Mouse (Mus musculus) urinary bladder, adult 2 months (tissue): ENCODE measurements around the gene Mesd. TPM values are rescaled to one million over a fixed set of nuclear protein-coding genes. Genes with fewer than 3 reads are reported as not detected.
"Not testable (repeated sequence)": the region's sequence is repeated elsewhere in the genome, so short reads cannot be mapped to it uniquely, and the experiment has no call there.

ENCODE experiments used
- DNase-seq: peaks from one replicate; pipeline ENCODE4 v3.0.0; 2022; ENCODE audit warnings: low spot score
- polyA plus RNA-seq: library from polyadenylated mRNA; depleted of rRNA; stranded (reverse); fragments of >200 nt; gene quantifications from 2 replicates; pipeline ENCODE4 v1.2.3, GENCODE M21; 2012

The Mesd gene
- polyA plus RNA-seq, 1 experiment: 32.8 TPM

- DNase-seq: no peak
These were observed 5.4 kb upstream of the Mesd start for GRCm38 (mm10) chr7:83878676-83879448.

- DNase-seq: peak; percentile 26
These were observed 2.1 kb upstream of the Mesd start for GRCm38 (mm10) chr7:83882150-83882632.

GRCm38 (mm10) chr7:83882633-83883275 lies 1.5 kb upstream of the Mesd start:
- no peak for DNase-seq

- DNase-seq: peak; percentile 72
These were observed 818 bp upstream of the Mesd start for GRCm38 (mm10) chr7:83883276-83884020.

DNA sequence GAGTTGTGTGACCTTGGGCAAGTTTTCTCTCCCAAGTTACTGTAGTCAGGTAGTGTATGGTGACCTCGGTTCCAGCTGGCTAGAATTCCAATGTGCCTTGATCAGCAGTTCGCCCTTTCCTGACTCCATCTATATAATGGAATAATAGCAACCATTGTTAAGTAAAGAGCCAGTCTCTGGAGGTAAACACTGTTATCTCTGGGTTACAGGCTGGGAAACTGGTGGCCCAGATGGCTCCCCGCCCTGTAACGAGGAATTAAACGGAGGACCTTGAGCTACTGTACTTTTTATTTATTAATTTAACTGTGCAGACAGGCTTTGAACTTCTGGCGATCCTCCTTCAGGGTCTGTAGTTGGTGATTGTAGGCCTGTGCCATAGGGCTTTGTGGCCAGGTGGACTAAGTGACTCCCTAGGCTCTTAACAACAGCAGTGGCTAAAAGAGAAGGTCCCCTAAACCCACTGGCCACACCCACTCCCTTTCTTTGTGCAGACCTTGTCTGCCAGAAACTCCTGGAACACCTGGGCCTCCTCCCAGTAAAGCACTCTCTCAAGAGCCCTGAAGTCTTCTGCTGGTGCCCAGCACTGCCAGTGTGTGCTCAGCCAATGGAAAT lies 761 bp downstream of the Mesd start:
- DNase-seq: no peak

DNA sequence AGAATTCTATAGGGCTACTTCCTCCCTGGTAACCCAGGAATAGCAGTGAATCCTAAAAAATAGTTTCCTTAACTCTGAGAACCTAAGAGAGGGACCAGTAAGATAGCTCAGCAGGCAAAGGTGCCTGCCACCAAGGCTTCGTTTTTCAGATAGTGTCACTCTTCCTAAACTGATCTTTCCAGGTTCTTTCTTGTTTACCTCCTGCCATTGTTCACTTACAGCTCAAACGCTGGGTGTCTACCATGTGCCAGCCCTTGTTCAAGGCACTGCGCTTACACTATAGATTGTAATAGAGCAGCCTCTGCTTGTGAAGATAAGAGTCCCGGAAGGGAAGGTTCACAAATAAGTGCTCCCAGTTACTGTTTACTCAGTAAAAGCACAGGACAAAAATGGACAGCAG lies 1.6 kb downstream of the Mesd start:
- no peak for DNase-seq

DNA sequence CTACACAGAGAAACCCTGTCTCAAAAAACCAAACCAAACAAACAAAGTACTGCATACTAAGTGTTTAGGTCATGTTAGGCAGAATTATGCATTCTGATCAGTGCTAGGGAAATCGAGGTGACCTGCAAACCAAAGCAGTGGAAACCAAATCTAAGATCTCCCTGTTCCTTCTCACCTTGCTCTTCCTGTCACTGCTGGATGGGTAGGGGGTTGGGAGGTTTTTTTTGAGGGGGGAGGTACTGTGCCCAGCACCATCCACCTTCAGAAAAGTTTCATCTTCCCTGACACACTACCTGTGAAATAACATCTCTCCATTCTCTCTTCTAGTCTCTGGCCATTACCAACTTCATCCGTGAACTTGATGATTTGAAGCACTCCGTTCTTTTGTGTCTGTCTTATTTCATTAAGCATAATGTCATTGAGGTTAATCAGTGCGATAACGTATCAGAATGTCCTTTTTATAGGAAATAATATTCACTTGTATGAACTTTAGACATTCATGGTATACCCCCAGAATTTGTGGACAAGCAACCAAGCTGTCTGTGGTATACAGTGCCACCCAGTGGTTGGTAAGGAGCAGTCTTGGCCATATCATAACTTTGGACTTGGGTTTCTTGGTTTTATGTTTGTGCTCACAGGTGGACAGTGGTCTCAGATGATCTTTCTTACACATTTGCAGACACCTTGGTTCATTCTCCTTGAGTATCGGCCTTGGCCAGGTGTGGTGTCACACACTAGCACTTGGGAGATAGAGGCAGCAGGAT lies 2.3 kb downstream of the Mesd start:
- DNase-seq: no peak

DNA sequence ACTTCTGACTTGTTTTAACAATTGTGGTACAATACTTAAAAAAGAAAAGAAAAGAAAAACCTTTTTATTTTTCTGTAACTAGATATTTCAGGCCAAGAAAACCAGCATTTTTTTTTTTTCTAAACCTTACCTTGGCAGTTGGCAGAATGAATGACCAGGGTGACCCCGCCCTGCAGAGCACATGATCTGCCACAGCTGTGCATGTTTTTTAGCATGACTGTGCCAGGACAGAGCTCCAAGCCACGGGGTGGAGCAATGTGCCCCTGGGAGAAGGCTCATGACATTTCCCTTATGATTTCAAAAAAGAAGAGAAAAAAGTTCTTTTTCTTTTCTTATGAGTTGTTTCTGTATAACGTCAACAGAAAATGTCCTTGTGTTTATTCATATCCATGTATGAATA lies 5.1 kb downstream of the Mesd start:
- DNase-seq: no peak

- not testable (repeated sequence) for DNase-seq
These were observed 5.7 kb downstream of the Mesd start for GRCm38 (mm10) chr7:83889946-83890345.

- peak; percentile 95 for DNase-seq
These were observed 7.4 kb downstream of the Mesd start for GRCm38 (mm10) chr7:83891433-83892332.

GRCm38 (mm10) chr7:83892333-83892669 lies 8.0 kb downstream of the Mesd start:
- no peak for DNase-seq

GRCm38 (mm10) chr7:83894348-83894747 lies 10.1 kb downstream of the Mesd start:
- DNase-seq: no peak

DNA sequence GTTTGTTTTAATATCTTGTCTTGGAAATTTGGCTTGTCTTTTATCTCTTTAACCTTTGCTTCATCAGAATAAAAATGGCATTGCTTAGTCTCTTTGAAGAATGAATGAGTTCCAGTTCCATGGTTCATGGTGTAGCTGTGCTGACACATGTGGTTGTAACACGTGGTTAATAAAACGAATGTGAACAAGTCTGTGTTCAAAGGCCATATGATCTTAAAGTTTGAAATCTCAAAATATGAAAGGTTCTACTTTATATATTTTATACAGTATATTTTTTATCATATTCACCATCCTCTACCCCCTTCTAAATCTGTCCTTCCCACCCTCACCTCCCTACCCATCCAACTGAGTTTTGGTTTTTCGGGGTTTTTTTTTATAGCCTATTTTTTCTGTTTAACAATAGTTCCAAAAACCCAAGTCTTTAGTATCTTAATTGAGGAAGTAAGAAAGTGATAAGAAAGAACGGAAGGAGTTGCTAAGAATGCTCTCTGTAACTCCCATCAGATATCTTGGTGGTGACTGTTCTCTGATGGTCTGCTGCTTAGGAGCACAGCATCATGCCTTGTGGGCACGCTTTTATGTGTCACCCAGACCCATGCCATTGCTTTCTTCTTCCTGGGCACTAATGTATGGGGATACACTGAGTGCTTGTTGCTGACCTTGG lies 11.9 kb downstream of the Mesd start:
- DNase-seq: no peak

GRCm38 (mm10) chr7:83898267-83898666 lies 14.0 kb downstream of the Mesd start:
- no peak for DNase-seq

GRCm38 (mm10) chr7:83900519-83900918 lies 16.3 kb downstream of the Mesd start:
- no peak for DNase-seq

DNA sequence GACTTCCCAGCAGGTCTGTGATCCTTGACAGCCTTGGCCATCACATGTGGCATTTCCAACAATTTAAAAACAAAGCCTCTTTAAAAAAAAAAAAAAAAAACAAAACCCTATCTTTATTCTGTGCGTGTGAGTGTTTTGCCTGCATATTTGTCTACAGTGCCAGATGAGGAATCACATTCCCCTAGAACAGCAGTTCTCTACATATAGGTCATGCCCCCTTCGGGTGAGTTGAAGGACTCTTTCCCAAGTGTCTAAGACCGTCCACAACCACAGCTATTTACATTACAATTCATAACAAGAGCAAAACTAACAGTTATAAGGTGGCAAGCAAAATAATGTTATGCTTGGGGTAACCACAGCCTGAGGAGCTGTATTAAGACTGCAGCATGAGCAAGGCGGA lies 17.2 kb downstream of the Mesd start:
- DNase-seq: no peak

- no peak for DNase-seq
These were observed 18.3 kb downstream of the Mesd start for GRCm38 (mm10) chr7:83902296-83903145.

DNA sequence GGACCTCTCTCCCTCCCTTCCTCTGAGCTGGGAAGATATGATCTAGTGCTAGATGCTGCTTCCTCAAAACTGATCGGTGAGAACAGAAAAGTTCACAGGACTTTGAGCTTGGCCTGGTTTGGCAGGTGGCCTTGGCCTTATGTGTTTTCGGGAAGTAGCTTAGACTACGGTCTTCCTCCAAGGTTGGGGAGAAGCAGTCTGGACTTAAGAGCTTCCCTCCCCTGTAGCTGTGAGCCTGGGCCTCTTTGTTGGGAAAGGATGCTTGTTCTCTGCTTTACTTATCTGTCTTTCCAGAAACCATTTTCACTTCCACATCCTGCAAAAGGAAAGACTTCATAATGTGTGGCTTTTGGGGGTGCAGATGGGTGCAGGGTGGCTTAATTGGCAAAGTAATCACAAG lies 20.6 kb downstream of the Mesd start:
- DNase-seq: no peak

DNA sequence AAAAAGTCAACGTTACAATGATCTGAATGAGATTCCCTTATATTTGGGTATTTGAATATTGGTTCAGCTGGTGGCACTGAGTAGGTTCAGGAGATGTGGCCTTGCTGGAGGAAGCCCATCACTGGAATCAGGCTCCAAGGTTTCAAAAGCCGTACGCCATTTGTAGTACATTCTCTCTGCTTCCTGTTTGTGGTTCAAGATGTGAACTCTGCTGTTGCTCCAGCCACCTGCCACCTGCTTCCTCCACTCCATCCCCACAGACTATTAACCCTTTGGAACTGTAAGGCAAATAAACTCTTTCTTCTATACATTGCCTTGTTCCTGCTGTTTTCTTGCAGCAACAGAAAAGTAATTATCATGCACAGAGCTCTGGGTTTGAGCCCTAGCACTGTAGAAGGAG lies 27.6 kb downstream of the Mesd start:
- DNase-seq: no peak
